Mouse (Mus musculus) megakaryocyte, embryonic 14.5 days (primary cell): ENCODE measurements around the gene Ythdf2. TPM values are rescaled to one million over a fixed set of nuclear protein-coding genes. Genes with fewer than 3 reads are reported as not detected.

Experiments used
- H3K27me3 ChIP-seq: replicated peaks from 2 replicates; pipeline ENCODE3; 2012; ENCODE audit warnings: inconsistent platforms
- H3K36me3 ChIP-seq: replicated peaks from 2 replicates; pipeline ENCODE3; 2012; ENCODE audit warnings: low read length, inconsistent platforms, mixed read lengths
- H3K4me1 ChIP-seq: 2 replicates; pipeline ENCODE4 v1.6.1; 2012; ENCODE audit warnings: inconsistent platforms
- H3K4me3 ChIP-seq: replicated peaks from 2 replicates; pipeline ENCODE3; 2012; ENCODE audit warnings: moderate library complexity, mild to moderate bottlenecking, inconsistent platforms
- H3K9me3 ChIP-seq: 2 replicates; pipeline ENCODE4 v1.6.1; 2012; ENCODE audit warnings: inconsistent platforms
- FLI1 ChIP-seq: IDR thresholded peaks from 2 replicates; pipeline ENCODE4 v1.6.1; 2012; ENCODE audit warnings: low read length, inconsistent platforms, mixed read lengths
- GATA1 ChIP-seq: IDR thresholded peaks from 3 replicates; pipeline ENCODE4 v1.6.1; 2012; ENCODE audit warnings: mixed read lengths, low read length, inconsistent platforms, borderline replicate concordance
- polyA plus RNA-seq: library from polyadenylated mRNA; stranded (reverse); fragments of >175 nt; gene quantifications from 2 replicates; pipeline ENCODE4 v1.2.3, GENCODE M21; 2012; ENCODE audit warnings: low replicate concordance; ENCODE audit not compliant: insufficient read depth

Ythdf2 gene
- polyA plus RNA-seq, 1 experiment = 21.1 TPM

- Histone ChIP-seq H3K4me3 (peak overlapping the region; percentile 98), H3K27me3 (no peaks in the 10 kb centered on the region), H3K4me1 (peaks cover 67% of the 10 kb centered on the region), H3K36me3 (peaks cover 36% of the 10 kb centered on the region), H3K9me3 (no peaks in the 10 kb centered on the region)
- TF ChIP-seq FLI1 (no peak), GATA1 (no peak)
Observed at GRCm38 (mm10) chr4:132211091-132211942, 786 bp downstream of the Ythdf2 start.

GRCm38 (mm10) chr4:132210325-132210724, 1.8 kb downstream of the Ythdf2 start:
- peaks cover 46% of the 10 kb centered on the region for H3K36me3 ChIP-seq
- TF ChIP-seq GATA1 (no peak), FLI1 (no peak)
- peaks cover 63% of the 10 kb centered on the region for H3K4me1 ChIP-seq
- no peaks in the 10 kb centered on the region for H3K27me3 ChIP-seq
- H3K4me3 ChIP-seq = peak overlapping the region; percentile 98
- no peaks in the 10 kb centered on the region for H3K9me3 ChIP-seq

GRCm38 (mm10) chr4:132209299-132209698, 2.8 kb downstream of the Ythdf2 start:
- TF ChIP-seq FLI1 = no peak
- TF ChIP-seq GATA1 = no peak
- Histone ChIP-seq H3K9me3 (no peaks in the 10 kb centered on the region), H3K4me1 (peaks cover 59% of the 10 kb centered on the region), H3K36me3 (peaks cover 56% of the 10 kb centered on the region), H3K27me3 (no peaks in the 10 kb centered on the region), H3K4me3 (peak overlapping the region; percentile 64)

- peaks cover 53% of the 10 kb centered on the region for H3K4me1 ChIP-seq
- no peak overlapping the region for H3K4me3 ChIP-seq
- TF ChIP-seq GATA1 (no peak), FLI1 (no peak)
- no peaks in the 10 kb centered on the region for H3K9me3 ChIP-seq
- peaks cover 76% of the 10 kb centered on the region for H3K36me3 ChIP-seq
- H3K27me3 ChIP-seq = no peaks in the 10 kb centered on the region
Observed at GRCm38 (mm10) chr4:132207280-132207679, 4.8 kb downstream of the Ythdf2 start.

- Histone ChIP-seq H3K4me3 (no peak overlapping the region), H3K27me3 (no peaks in the 10 kb centered on the region), H3K36me3 (peaks cover 83% of the 10 kb centered on the region), H3K4me1 (peaks cover 81% of the 10 kb centered on the region), H3K9me3 (no peaks in the 10 kb centered on the region)
- TF ChIP-seq GATA1 (no peak), FLI1 (no peak)
Observed at GRCm38 (mm10) chr4:132198771-132199170, 13.3 kb downstream of the Ythdf2 start.

GRCm38 (mm10) chr4:132198285-132198712, 13.8 kb downstream of the Ythdf2 start:
- Histone ChIP-seq H3K27me3 (no peaks in the 10 kb centered on the region), H3K9me3 (no peaks in the 10 kb centered on the region), H3K4me3 (no peak overlapping the region), H3K36me3 (peaks cover 81% of the 10 kb centered on the region), H3K4me1 (peaks cover 81% of the 10 kb centered on the region)
- TF ChIP-seq GATA1 (no peak), FLI1 (no peak)

- peaks cover 80% of the 10 kb centered on the region for H3K4me1 ChIP-seq
- no peaks in the 10 kb centered on the region for H3K9me3 ChIP-seq
- no peaks in the 10 kb centered on the region for H3K27me3 ChIP-seq
- no peak overlapping the region for H3K4me3 ChIP-seq
- TF ChIP-seq FLI1 = no peak
- no peak for TF ChIP-seq GATA1
- peaks cover 72% of the 10 kb centered on the region for H3K36me3 ChIP-seq
Observed at GRCm38 (mm10) chr4:132194975-132195374, 17.1 kb downstream of the Ythdf2 start.

- no peaks in the 10 kb centered on the region for H3K27me3 ChIP-seq
- peaks cover 72% of the 10 kb centered on the region for H3K36me3 ChIP-seq
- H3K4me1 ChIP-seq = peaks cover 74% of the 10 kb centered on the region
- no peak overlapping the region for H3K4me3 ChIP-seq
- no peaks in the 10 kb centered on the region for H3K9me3 ChIP-seq
- no peak for TF ChIP-seq GATA1
- TF ChIP-seq FLI1 = no peak
Observed at GRCm38 (mm10) chr4:132194373-132194772, 17.7 kb downstream of the Ythdf2 start.

GRCm38 (mm10) chr4:132187826-132188401, 24.2 kb downstream of the Ythdf2 start:
- Histone ChIP-seq H3K4me3 (no peak overlapping the region), H3K9me3 (no peaks in the 10 kb centered on the region), H3K27me3 (no peaks in the 10 kb centered on the region), H3K36me3 (peaks cover 78% of the 10 kb centered on the region), H3K4me1 (peaks cover 18% of the 10 kb centered on the region)
- TF ChIP-seq GATA1 (no peak), FLI1 (no peak)

- Histone ChIP-seq H3K36me3 (peaks cover 76% of the 10 kb centered on the region), H3K4me1 (peaks cover 23% of the 10 kb centered on the region), H3K9me3 (no peaks in the 10 kb centered on the region), H3K4me3 (no peak overlapping the region), H3K27me3 (no peaks in the 10 kb centered on the region)
- TF ChIP-seq GATA1 = no peak
Observed at GRCm38 (mm10) chr4:132183162-132183561, 28.9 kb downstream of the Ythdf2 start.
